Mouse (Mus musculus) thymus, adult 2 months (tissue): ENCODE data around the gene Lama5.

Source experiments
- CTCF ChIP-seq: fragments of 200-500 bp; IDR thresholded peaks from 2 replicates; pipeline ENCODE4 v1.5.1; 2012; ENCODE audit warnings: mild to moderate bottlenecking, control low read depth, low read length, moderate library complexity, borderline replicate concordance; ENCODE audit not compliant: control insufficient read depth, poor library complexity, insufficient read depth; ENCODE audit errors: extremely low read depth
- POLR2A ChIP-seq: fragments of 200-500 bp; IDR thresholded peaks from 2 replicates; pipeline ENCODE4 v1.6.1; 2012; ENCODE audit warnings: mild to moderate bottlenecking, low read length, control low read depth, moderate library complexity; ENCODE audit not compliant: control insufficient read depth, poor library complexity, insufficient read depth; ENCODE audit errors: extremely low read depth

DNA sequence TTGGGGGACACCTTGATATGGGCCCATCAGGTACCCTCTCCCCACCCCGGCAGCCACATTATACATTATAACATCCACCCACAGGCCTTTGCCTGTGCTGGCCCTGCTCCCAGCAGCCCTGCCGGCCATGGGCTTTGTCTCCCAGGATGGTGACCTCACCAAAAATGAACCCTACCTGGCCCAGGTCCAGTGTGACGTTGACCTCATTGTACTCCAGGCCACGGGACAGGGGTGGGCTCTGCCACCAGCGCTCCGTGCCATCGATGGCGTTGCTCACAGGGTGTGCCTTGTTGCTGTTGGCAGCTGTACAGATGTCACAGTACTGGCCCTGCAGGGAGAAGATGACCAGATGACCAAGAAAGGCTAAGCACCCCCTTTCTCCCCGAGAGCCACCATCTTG is 4.6 kb downstream of the Lama5 start:
- TF ChIP-seq CTCF: no peak
- no peak for TF ChIP-seq POLR2A
